Mouse (Mus musculus) heart, embryonic 15.5 days (tissue): ENCODE results near the gene Scamp1. TPM values are rescaled to one million over a fixed set of nuclear protein-coding genes. Genes with fewer than 3 reads are reported as not detected.

Source experiments
- ATAC-seq: fragments of 200-750 bp; cut with Nextera tagmentation; replicated peaks from 2 replicates; pipeline ENCODE4 v1.8.0; 2017; ENCODE audit warnings: low read depth, moderate TSS enrichment; ENCODE audit not compliant: insufficient number of reproducible peaks, insufficient read depth, low FRiP score
- H3K27ac ChIP-seq: fragments of 300-500 bp; sonication (generic); 2 replicates; pipeline ENCODE4 v1.5.1; 2015; ENCODE audit warnings: mild to moderate bottlenecking, inconsistent platforms
- H3K27me3 ChIP-seq: fragments of 300-500 bp; sonication (generic); 2 replicates; pipeline ENCODE4 v1.6.1; 2015; ENCODE audit warnings: inconsistent platforms
- H3K36me3 ChIP-seq: fragments of 300-500 bp; sonication (generic); 2 replicates; pipeline ENCODE4 v1.6.1; 2015; ENCODE audit warnings: mild to moderate bottlenecking, inconsistent platforms
- H3K4me1 ChIP-seq: fragments of 300-500 bp; sonication (generic); replicated peaks from 2 replicates; pipeline ENCODE4 v1.6.1; 2015; ENCODE audit warnings: inconsistent platforms
- H3K4me2 ChIP-seq: fragments of 300-500 bp; sonication (generic); 2 replicates; pipeline ENCODE4 v1.6.1; 2015; ENCODE audit warnings: inconsistent platforms, mild to moderate bottlenecking, moderate library complexity
- H3K4me3 ChIP-seq: fragments of 300-500 bp; sonication (generic); 2 replicates; pipeline ENCODE4 v1.5.1; 2015; ENCODE audit warnings: mild to moderate bottlenecking, inconsistent platforms
- H3K9ac ChIP-seq: fragments of 300-500 bp; sonication (generic); 2 replicates; pipeline ENCODE4 v1.6.1; 2015; ENCODE audit warnings: mild to moderate bottlenecking, inconsistent platforms
- H3K9me3 ChIP-seq: fragments of 300-500 bp; sonication (generic); replicated peaks from 2 replicates; pipeline ENCODE4 v1.6.1; 2016; ENCODE audit warnings: inconsistent platforms
- WGBS: fragments of 180-500 bp; shearing (Covaris S2); methylation state at CpG from one replicate; pipeline ENCODE4 v1.1.7; 2015; ENCODE audit warnings: mixed read lengths; 5-methylcytosine and 5-hydroxymethylcytosine counted together
- polyA plus RNA-seq: library from polyadenylated mRNA; unstranded; fragments of >200 nt; fragmentation: Nextera tagmentation; extraction: Ambion mirVana; gene quantifications from 2 replicates; pipeline ENCODE4 v1.2.1, GENCODE M21; 2015

Gene Scamp1
- polyA plus RNA-seq, 1 experiment from 2014 or later = 20.8 TPM

GRCm38 (mm10) chr13:94174577-94175279 is 110.9 kb downstream of the Scamp1 start:
- no peaks in the 10 kb centered on the region for H3K36me3 ChIP-seq
- peak overlapping the region; percentile 94 for H3K4me2 ChIP-seq
- no peaks in the 10 kb centered on the region for H3K9me3 ChIP-seq
- peak overlapping the region; percentile 53 for H3K4me3 ChIP-seq
- no peak for ATAC-seq
- 25% methylated on average over 16 of the region's 16 CpGs for WGBS
- 0 out of 2 replicates have a peak, but pooled peaks cover 3% of the 10 kb centered on the region for H3K27me3 ChIP-seq
- peak overlapping the region; percentile 42; the same call in 1 of the 2 replicates for H3K27ac ChIP-seq
- peaks cover 58% of the 10 kb centered on the region for H3K4me1 ChIP-seq
- H3K9ac ChIP-seq = peak overlapping the region; percentile 58

- peak overlapping the region; percentile 42; the same call in 1 of the 2 replicates for H3K27ac ChIP-seq
- ATAC-seq = peak; percentile 24; the same call in 1 of the 2 replicates
Measured at GRCm38 (mm10) chr13:94173633-94174576, 111.8 kb downstream of the Scamp1 start.

GRCm38 (mm10) chr13:94172533-94173310 is 112.9 kb downstream of the Scamp1 start:
- H3K4me2 ChIP-seq = no peak overlapping the region
- peaks cover 52% of the 10 kb centered on the region for H3K4me1 ChIP-seq
- H3K27me3 ChIP-seq = 0 out of 2 replicates have a peak, but pooled peaks cover 3% of the 10 kb centered on the region
- ATAC-seq = no peak
- no peaks in the 10 kb centered on the region for H3K9me3 ChIP-seq
- H3K9ac ChIP-seq = no peak overlapping the region
- 70% methylated on average over 15 of the region's 15 CpGs for WGBS
- H3K4me3 ChIP-seq = no peak overlapping the region
- no peaks in the 10 kb centered on the region for H3K36me3 ChIP-seq
- H3K27ac ChIP-seq = no peak overlapping the region

More at GRCm38 (mm10) chr13:94173633-94174576, 111.8 kb downstream of the Scamp1 start:
- H3K9ac ChIP-seq = peak overlapping the region; percentile 58
- 0 out of 2 replicates have a peak, but pooled peaks cover 3% of the 10 kb centered on the region for H3K27me3 ChIP-seq
- no peaks in the 10 kb centered on the region for H3K9me3 ChIP-seq
- 1% methylated on average over 55 of the region's 55 CpGs for WGBS
- H3K36me3 ChIP-seq = no peaks in the 10 kb centered on the region
- H3K4me1 ChIP-seq = peaks cover 60% of the 10 kb centered on the region
- peak overlapping the region; percentile 53 for H3K4me3 ChIP-seq
- H3K4me2 ChIP-seq = peak overlapping the region; percentile 94

GRCm38 (mm10) chr13:94171612-94172011 is 114.0 kb downstream of the Scamp1 start:
- H3K36me3 ChIP-seq = no peaks in the 10 kb centered on the region
- no peaks in the 10 kb centered on the region for H3K9me3 ChIP-seq
- peaks cover 49% of the 10 kb centered on the region for H3K4me1 ChIP-seq
- peak overlapping the region; percentile 35 for H3K27ac ChIP-seq
- 0 out of 2 replicates have a peak, but pooled peaks cover 3% of the 10 kb centered on the region for H3K27me3 ChIP-seq
- H3K4me2 ChIP-seq = no peak overlapping the region
- 58% methylated on average over 5 of the region's 5 CpGs for WGBS
- no peak for ATAC-seq
- no peak overlapping the region for H3K4me3 ChIP-seq
- no peak overlapping the region for H3K9ac ChIP-seq

- Histone ChIP-seq H3K9ac (no peak overlapping the region), H3K9me3 (no peaks in the 10 kb centered on the region)
Measured at GRCm38 (mm10) chr13:94169325-94169916, 116.2 kb downstream of the Scamp1 start.

GRCm38 (mm10) chr13:94168319-94168718 is 117.3 kb downstream of the Scamp1 start:
- H3K27me3 ChIP-seq = no peaks in the 10 kb centered on the region
- no peaks in the 10 kb centered on the region for H3K36me3 ChIP-seq
- WGBS = 84% methylated on average over 5 of the region's 5 CpGs
- H3K9ac ChIP-seq = no peak overlapping the region
- ATAC-seq = no peak
- H3K27ac ChIP-seq = no peak overlapping the region
- no peaks in the 10 kb centered on the region for H3K9me3 ChIP-seq
- H3K4me1 ChIP-seq = peaks cover 25% of the 10 kb centered on the region
- no peak overlapping the region for H3K4me3 ChIP-seq
- no peak overlapping the region for H3K4me2 ChIP-seq

More at GRCm38 (mm10) chr13:94169325-94169916, 116.2 kb downstream of the Scamp1 start:
- Histone ChIP-seq H3K27ac (no peak overlapping the region), H3K4me1 (peaks cover 36% of the 10 kb centered on the region), H3K36me3 (no peaks in the 10 kb centered on the region), H3K27me3 (no peaks in the 10 kb centered on the region), H3K4me3 (no peak overlapping the region), H3K4me2 (no peak overlapping the region)
- 59% methylated on average over 6 of the region's 6 CpGs for WGBS
- ATAC-seq = no peak

GRCm38 (mm10) chr13:94164501-94164900 is 121.2 kb downstream of the Scamp1 start:
- 68% methylated on average over 6 of the region's 6 CpGs for WGBS
- ATAC-seq = no peak
- H3K9me3 ChIP-seq = no peaks in the 10 kb centered on the region
- H3K27me3 ChIP-seq = no peaks in the 10 kb centered on the region
- no peak overlapping the region for H3K9ac ChIP-seq
- H3K36me3 ChIP-seq = no peaks in the 10 kb centered on the region
- no peak overlapping the region for H3K4me3 ChIP-seq
- H3K4me1 ChIP-seq = peaks cover 6% of the 10 kb centered on the region; the same call in 1 of the 2 replicates
- no peak overlapping the region for H3K4me2 ChIP-seq
- no peak overlapping the region for H3K27ac ChIP-seq

GRCm38 (mm10) chr13:94159478-94160220 is 126.0 kb downstream of the Scamp1 start:
- Histone ChIP-seq H3K9ac (no peak overlapping the region), H3K36me3 (no peaks in the 10 kb centered on the region), H3K4me2 (no peak overlapping the region), H3K27me3 (no peaks in the 10 kb centered on the region), H3K4me3 (no peak overlapping the region), H3K9me3 (no peaks in the 10 kb centered on the region), H3K27ac (peak overlapping the region; percentile 65), H3K4me1 (peaks cover 11% of the 10 kb centered on the region)
- no peak for ATAC-seq
- 77% methylated on average over 7 of the region's 7 CpGs for WGBS

- Histone ChIP-seq H3K4me1 (peaks cover 11% of the 10 kb centered on the region), H3K4me3 (no peak overlapping the region), H3K36me3 (no peaks in the 10 kb centered on the region), H3K4me2 (no peak overlapping the region), H3K9ac (no peak overlapping the region), H3K27me3 (no peaks in the 10 kb centered on the region), H3K9me3 (no peaks in the 10 kb centered on the region), H3K27ac (peak overlapping the region; percentile 65)
- no peak for ATAC-seq
- 34% methylated on average over 6 of the region's 6 CpGs for WGBS
Measured at GRCm38 (mm10) chr13:94158864-94159477, 126.7 kb downstream of the Scamp1 start.
